Mouse (Mus musculus) hindbrain, embryonic 13.5 days (tissue): Measurements from ENCODE around the gene Capn3. TPM values are rescaled to one million over a fixed set of nuclear protein-coding genes. Genes with fewer than 3 reads are reported as not detected.

Experiments
- ATAC-seq: fragments of 200-750 bp; cut with Nextera tagmentation; 2 replicates; pipeline ENCODE4 v1.8.0; 2017; ENCODE audit warnings: moderate TSS enrichment; ENCODE audit not compliant: low FRiP score
- H3K27ac ChIP-seq: fragments of 300-500 bp; sonication (generic); 2 replicates; pipeline ENCODE4 v1.5.1; 2015; ENCODE audit warnings: inconsistent platforms, mild to moderate bottlenecking, moderate library complexity
- H3K27me3 ChIP-seq: fragments of 300-500 bp; sonication (generic); 2 replicates; pipeline ENCODE4 v1.6.1; 2015; ENCODE audit warnings: mild to moderate bottlenecking, inconsistent platforms
- H3K36me3 ChIP-seq: fragments of 300-500 bp; sonication (generic); 2 replicates; pipeline ENCODE4 v1.6.1; 2015; ENCODE audit warnings: mild to moderate bottlenecking, inconsistent platforms
- H3K4me1 ChIP-seq: fragments of 300-500 bp; sonication (generic); replicated peaks from 2 replicates; pipeline ENCODE4 v1.6.1; 2015; ENCODE audit warnings: inconsistent platforms
- H3K4me2 ChIP-seq: fragments of 300-500 bp; sonication (generic); 2 replicates; pipeline ENCODE4 v1.6.1; 2015; ENCODE audit warnings: inconsistent platforms, mild to moderate bottlenecking, moderate library complexity
- H3K4me3 ChIP-seq: fragments of 300-500 bp; sonication (generic); 2 replicates; pipeline ENCODE4 v1.5.1; 2015; ENCODE audit warnings: mild to moderate bottlenecking, inconsistent platforms
- H3K9ac ChIP-seq: fragments of 300-500 bp; sonication (generic); 2 replicates; pipeline ENCODE4 v1.6.1; 2015; ENCODE audit warnings: mild to moderate bottlenecking, inconsistent platforms
- H3K9me3 ChIP-seq: fragments of 300-500 bp; sonication (generic); 2 replicates; pipeline ENCODE4 v1.6.1; 2016; ENCODE audit warnings: inconsistent platforms
- WGBS: fragments of 180-500 bp; shearing (Covaris S2); methylation state at CpG from one replicate; pipeline ENCODE4 v1.1.7; 2015; 5-methylcytosine and 5-hydroxymethylcytosine counted together
- polyA plus RNA-seq: library from polyadenylated mRNA; unstranded; fragments of >200 nt; fragmentation: Nextera tagmentation; extraction: Ambion mirVana; gene quantifications from 2 replicates; pipeline ENCODE4 v1.2.1, GENCODE M21; 2015

Capn3 gene
- polyA plus RNA-seq, 1 experiment from 2014 or later, result 1.6 TPM

- no peak overlapping the region for H3K4me3 ChIP-seq
- H3K4me2 ChIP-seq, result no peak overlapping the region
- WGBS, result 96% methylated on average over 4 of the region's 4 CpGs
- H3K9ac ChIP-seq, result no peak overlapping the region
- H3K9me3 ChIP-seq, result no peaks in the 10 kb centered on the region
- no peaks in the 10 kb centered on the region for H3K27me3 ChIP-seq
- H3K36me3 ChIP-seq, result peaks cover 89% of the 10 kb centered on the region
- H3K4me1 ChIP-seq, result no peaks in the 10 kb centered on the region
- no peak overlapping the region for H3K27ac ChIP-seq
- ATAC-seq, result no peak
These were observed 75.4 kb downstream of the Capn3 start for GRCm38 (mm10) chr2:120531223-120531622.

- Histone ChIP-seq H3K4me1 (peaks cover 13% of the 10 kb centered on the region), H3K27ac (peak overlapping the region; percentile 79), H3K27me3 (no peaks in the 10 kb centered on the region)
These were observed 83.5 kb downstream of the Capn3 start for GRCm38 (mm10) chr2:120539333-120539732.

GRCm38 (mm10) chr2:120539778-120540208 is 84.0 kb downstream of the Capn3 start:
- Histone ChIP-seq H3K27ac (peak overlapping the region; percentile 79), H3K27me3 (no peaks in the 10 kb centered on the region), H3K9me3 (no peaks in the 10 kb centered on the region), H3K36me3 (peaks cover 23% of the 10 kb centered on the region), H3K4me2 (peak overlapping the region; percentile 26; the same call in 1 of the 2 replicates), H3K9ac (no peak overlapping the region), H3K4me3 (0 out of 2 replicates have a peak overlapping the region, but pooled peaks have one; percentile 5), H3K4me1 (peaks cover 13% of the 10 kb centered on the region)
- 10% methylated on average over 1 of the region's 1 CpGs for WGBS
- ATAC-seq, result peak; percentile 89

More at GRCm38 (mm10) chr2:120539333-120539732, 83.5 kb downstream of the Capn3 start:
- peak; percentile 73; the same call in 1 of the 2 replicates for ATAC-seq
- H3K9ac ChIP-seq, result no peak overlapping the region
- no peaks in the 10 kb centered on the region for H3K9me3 ChIP-seq
- 38% methylated on average over 3 of the region's 3 CpGs for WGBS
- H3K4me2 ChIP-seq, result peak overlapping the region; percentile 26; the same call in 1 of the 2 replicates
- peak overlapping the region; percentile 5; the same call in 1 of the 2 replicates for H3K4me3 ChIP-seq
- H3K36me3 ChIP-seq, result peaks cover 23% of the 10 kb centered on the region

GRCm38 (mm10) chr2:120544732-120545131 is 88.9 kb downstream of the Capn3 start:
- H3K4me3 ChIP-seq, result no peak overlapping the region
- peaks cover 5% of the 10 kb centered on the region for H3K4me1 ChIP-seq
- no peak for ATAC-seq
- H3K27ac ChIP-seq, result no peak overlapping the region
- H3K27me3 ChIP-seq, result no peaks in the 10 kb centered on the region
- no peaks in the 10 kb centered on the region for H3K9me3 ChIP-seq
- WGBS, result 98% methylated on average over 2 of the region's 2 CpGs
- H3K9ac ChIP-seq, result no peak overlapping the region
- no peak overlapping the region for H3K4me2 ChIP-seq
- H3K36me3 ChIP-seq, result peaks cover 34% of the 10 kb centered on the region

Other genes starting within 250 kb of the Capn3 start
- 1.2 and 2.0 TPM in 2 replicates for gene Pla2g4e, start 210.7 kb upstream of the Capn3 start, polyA plus RNA-seq
- 0.05 TPM in 1 of 2 replicates, not detected in the other for gene Pla2g4d, start 166.8 kb upstream of the Capn3 start, polyA plus RNA-seq
- not detected in 2 replicates for gene Pla2g4f, start 141.9 kb upstream of the Capn3 start, polyA plus RNA-seq
- gene Vps39, start 102.9 kb upstream of the Capn3 start, polyA plus RNA-seq, result 44.8 and 47.4 TPM in 2 replicates
- 10.3 and 12.0 TPM in 2 replicates for gene Ganc, start 52.1 kb upstream of the Capn3 start, polyA plus RNA-seq
- gene Tmem87a, start 51.9 kb upstream of the Capn3 start, polyA plus RNA-seq, result 8.4 and 9.6 TPM in 2 replicates
- 43.6 and 44.2 TPM in 2 replicates for gene Zfp106, start 107.8 kb downstream of the Capn3 start, polyA plus RNA-seq
- gene Snap23, start 111.7 kb downstream of the Capn3 start, polyA plus RNA-seq, result 22.1 and 23.7 TPM in 2 replicates
- 29.3 and 31.8 TPM in 2 replicates for gene Haus2, start 153.4 kb downstream of the Capn3 start, polyA plus RNA-seq
- gene Lrrc57, start 153.5 kb downstream of the Capn3 start, polyA plus RNA-seq, result 34.1 and 36.1 TPM in 2 replicates
- 5.0 TPM in 2 replicates for gene Stard9, start 173.1 kb downstream of the Capn3 start, polyA plus RNA-seq